Mouse (Mus musculus) stomach, embryonic 14.5 days (tissue): ENCODE data around the gene 2010111I01Rik. TPM values are rescaled to one million over a fixed set of nuclear protein-coding genes. Genes with fewer than 3 reads are reported as not detected.

Experiments used
- ATAC-seq: fragments of 200-750 bp; cut with Nextera tagmentation; 2 replicates; pipeline ENCODE4 v1.8.0; 2017; ENCODE audit warnings: low read depth, moderate TSS enrichment; ENCODE audit not compliant: insufficient number of reproducible peaks, insufficient read depth, low FRiP score
- H3K27ac ChIP-seq: fragments of 300-500 bp; sonication (generic); 2 replicates; pipeline ENCODE4 v1.5.1; 2014; ENCODE audit warnings: mild to moderate bottlenecking, low read length, moderate library complexity, mixed read lengths
- H3K27me3 ChIP-seq: fragments of 300-500 bp; sonication (generic); 2 replicates; pipeline ENCODE4 v1.6.1; 2014; ENCODE audit warnings: low read length, control low read depth, mixed read lengths; ENCODE audit not compliant: control insufficient read depth, insufficient read depth
- H3K36me3 ChIP-seq: fragments of 300-500 bp; sonication (generic); 2 replicates; pipeline ENCODE4 v1.6.1; 2014; ENCODE audit warnings: mild to moderate bottlenecking, control low read depth, low read length, moderate library complexity, mixed read lengths; ENCODE audit not compliant: control insufficient read depth, insufficient read depth
- H3K4me1 ChIP-seq: fragments of 300-500 bp; sonication (generic); 2 replicates; pipeline ENCODE4 v1.6.1; 2014; ENCODE audit warnings: low read length, control low read depth, mixed read lengths; ENCODE audit not compliant: control insufficient read depth, insufficient read depth
- H3K4me2 ChIP-seq: fragments of 300-500 bp; sonication (generic); replicated peaks from 2 replicates; pipeline ENCODE4 v1.6.1; 2014; ENCODE audit warnings: low read depth, low read length, control low read depth
- H3K4me3 ChIP-seq: fragments of 300-500 bp; sonication (generic); 2 replicates; pipeline ENCODE4 v1.5.1; 2014; ENCODE audit warnings: low read depth, low read length, control low read depth
- H3K9ac ChIP-seq: fragments of 300-500 bp; sonication (generic); replicated peaks from 2 replicates; pipeline ENCODE4 v1.6.1; 2014; ENCODE audit warnings: low read depth, mild to moderate bottlenecking, control low read depth, low read length, moderate library complexity, mixed read lengths
- H3K9me3 ChIP-seq: fragments of 300-500 bp; sonication (generic); 2 replicates; pipeline ENCODE4 v1.6.1; 2016; ENCODE audit warnings: low read depth, low read length, control low read depth; ENCODE audit not compliant: control insufficient read depth
- WGBS: fragments of 180-500 bp; shearing (Covaris S2); extraction: QIAGEN DNeasy Blood & Tissue Kit; methylation state at CpG from one replicate; pipeline ENCODE4 v1.1.7; 2014; 5-methylcytosine and 5-hydroxymethylcytosine counted together
- polyA plus RNA-seq: library from polyadenylated mRNA; unstranded; fragments of >200 nt; fragmentation: Nextera tagmentation; extraction: Ambion mirVana; gene quantifications from 2 replicates; pipeline ENCODE4 v1.2.1, GENCODE M21; 2014

2010111I01Rik gene
- polyA plus RNA-seq, 1 experiment from 2014 or later = 140 TPM

- H3K27ac ChIP-seq = no peak overlapping the region
- no peak overlapping the region for H3K4me3 ChIP-seq
- no peaks in the 10 kb centered on the region for H3K27me3 ChIP-seq
- H3K9me3 ChIP-seq = no peaks in the 10 kb centered on the region
- H3K4me1 ChIP-seq = peaks cover 22% of the 10 kb centered on the region
- H3K4me2 ChIP-seq = no peak overlapping the region
- ATAC-seq = no peak
- peaks cover 48% of the 10 kb centered on the region for H3K36me3 ChIP-seq
- no peak overlapping the region for H3K9ac ChIP-seq
- WGBS = 57% methylated on average over 5 of the region's 5 CpGs
Measured at GRCm38 (mm10) chr13:63289687-63290086, 325.0 kb downstream of the 2010111I01Rik start.

- Histone ChIP-seq H3K36me3 (peaks cover 45% of the 10 kb centered on the region), H3K4me1 (peaks cover 24% of the 10 kb centered on the region)
- ATAC-seq = no peak
Measured at GRCm38 (mm10) chr13:63290126-63290525, 325.4 kb downstream of the 2010111I01Rik start.

GRCm38 (mm10) chr13:63291016-63291415 lies 326.3 kb downstream of the 2010111I01Rik start:
- ATAC-seq = no peak
- H3K27me3 ChIP-seq = no peaks in the 10 kb centered on the region
- peaks cover 40% of the 10 kb centered on the region for H3K36me3 ChIP-seq
- no peak overlapping the region for H3K27ac ChIP-seq
- no peak overlapping the region for H3K9ac ChIP-seq
- 96% methylated on average over 6 of the region's 6 CpGs for WGBS
- no peak overlapping the region for H3K4me2 ChIP-seq
- no peaks in the 10 kb centered on the region for H3K9me3 ChIP-seq
- no peak overlapping the region for H3K4me3 ChIP-seq
- H3K4me1 ChIP-seq = peaks cover 24% of the 10 kb centered on the region

More at GRCm38 (mm10) chr13:63290126-63290525, 325.4 kb downstream of the 2010111I01Rik start:
- Histone ChIP-seq H3K27me3 (no peaks in the 10 kb centered on the region), H3K4me2 (no peak overlapping the region), H3K4me3 (no peak overlapping the region), H3K27ac (no peak overlapping the region), H3K9me3 (no peaks in the 10 kb centered on the region), H3K9ac (no peak overlapping the region)
- WGBS = 85% methylated on average over 4 of the region's 4 CpGs

DNA sequence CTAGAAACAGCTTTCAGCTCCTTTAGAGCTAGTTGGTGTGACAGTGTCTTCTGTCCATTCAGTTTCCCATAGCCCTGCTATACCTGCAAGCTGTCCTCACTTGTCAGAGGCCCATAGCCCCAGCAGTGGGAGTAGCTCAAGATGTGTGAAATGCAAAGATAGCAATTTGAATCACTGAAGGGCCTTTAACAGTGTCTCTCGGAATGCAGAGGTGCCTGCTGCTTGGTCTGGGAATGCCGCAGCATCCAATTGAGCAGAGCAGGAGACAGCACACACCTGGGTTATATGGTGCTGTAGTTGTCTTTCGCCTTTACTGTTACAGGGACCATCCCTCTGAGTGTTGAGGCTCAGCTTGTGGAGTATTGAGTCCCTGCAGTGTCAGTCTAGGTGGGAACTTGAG lies 329.0 kb downstream of the 2010111I01Rik start:
- no peak for ATAC-seq
- H3K9ac ChIP-seq = no peak overlapping the region
- H3K9me3 ChIP-seq = no peaks in the 10 kb centered on the region
- H3K36me3 ChIP-seq = peaks cover 30% of the 10 kb centered on the region
- no peaks in the 10 kb centered on the region for H3K27me3 ChIP-seq
- peaks cover 22% of the 10 kb centered on the region for H3K4me1 ChIP-seq
- 55% methylated on average over 3 of the region's 3 CpGs for WGBS
- no peak overlapping the region for H3K4me3 ChIP-seq
- no peak overlapping the region for H3K4me2 ChIP-seq
- H3K27ac ChIP-seq = peak overlapping the region; percentile 68; the same call in 1 of the 2 replicates

- no peak overlapping the region for H3K4me2 ChIP-seq
- peak overlapping the region; percentile 68 for H3K27ac ChIP-seq
- H3K4me1 ChIP-seq = peaks cover 20% of the 10 kb centered on the region
- no peak overlapping the region for H3K9ac ChIP-seq
- H3K36me3 ChIP-seq = peaks cover 38% of the 10 kb centered on the region
- H3K4me3 ChIP-seq = no peak overlapping the region
- no peaks in the 10 kb centered on the region for H3K27me3 ChIP-seq
- H3K9me3 ChIP-seq = no peaks in the 10 kb centered on the region
- WGBS = 35% methylated on average over 15 of the region's 15 CpGs
- ATAC-seq = peak; percentile 29; the same call in 1 of the 2 replicates
Measured at GRCm38 (mm10) chr13:63294359-63295193, 329.9 kb downstream of the 2010111I01Rik start.

DNA sequence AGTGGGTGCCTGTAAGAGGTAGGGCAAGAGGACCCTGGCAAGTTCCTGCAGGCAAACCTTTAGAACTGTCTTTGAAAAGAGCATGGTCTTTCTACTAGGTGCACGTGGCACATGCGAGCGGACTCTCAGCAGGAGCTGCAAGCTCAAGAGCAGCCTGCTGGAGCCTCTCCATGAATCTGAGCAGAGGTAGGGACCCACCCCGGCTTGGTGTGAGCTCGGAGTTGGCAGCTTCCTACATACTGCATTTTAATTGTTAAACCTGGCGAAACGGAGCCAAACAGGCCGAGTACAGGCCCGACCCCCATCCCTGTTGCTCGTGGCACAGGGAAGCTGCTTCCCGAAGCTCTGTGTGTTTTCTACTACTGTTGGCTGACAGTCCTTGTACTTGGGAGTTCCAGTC lies 331.6 kb downstream of the 2010111I01Rik start:
- H3K27ac ChIP-seq = no peak overlapping the region
- no peak overlapping the region for H3K4me3 ChIP-seq
- no peak for ATAC-seq
- H3K27me3 ChIP-seq = no peaks in the 10 kb centered on the region
- no peak overlapping the region for H3K9ac ChIP-seq
- no peaks in the 10 kb centered on the region for H3K9me3 ChIP-seq
- 93% methylated on average over 11 of the region's 11 CpGs for WGBS
- peaks cover 48% of the 10 kb centered on the region for H3K36me3 ChIP-seq
- peaks cover 20% of the 10 kb centered on the region for H3K4me1 ChIP-seq
- H3K4me2 ChIP-seq = no peak overlapping the region

GRCm38 (mm10) chr13:63297003-63297402 lies 332.3 kb downstream of the 2010111I01Rik start:
- Histone ChIP-seq H3K4me1 (peaks cover 20% of the 10 kb centered on the region), H3K4me2 (no peak overlapping the region), H3K9me3 (no peaks in the 10 kb centered on the region), H3K27me3 (no peaks in the 10 kb centered on the region), H3K27ac (no peak overlapping the region), H3K36me3 (peaks cover 52% of the 10 kb centered on the region), H3K9ac (no peak overlapping the region), H3K4me3 (no peak overlapping the region)
- WGBS = 91% methylated on average over 2 of the region's 2 CpGs
- no peak for ATAC-seq

GRCm38 (mm10) chr13:63297933-63298332 lies 333.2 kb downstream of the 2010111I01Rik start:
- Histone ChIP-seq H3K9me3 (no peaks in the 10 kb centered on the region), H3K4me2 (no peak overlapping the region), H3K9ac (no peak overlapping the region), H3K4me1 (peaks cover 16% of the 10 kb centered on the region), H3K4me3 (no peak overlapping the region), H3K36me3 (peaks cover 57% of the 10 kb centered on the region), H3K27me3 (no peaks in the 10 kb centered on the region), H3K27ac (no peak overlapping the region)
- 85% methylated on average over 3 of the region's 3 CpGs for WGBS
- ATAC-seq = no peak
